Mouse (Mus musculus) brown adipose tissue, adult 24 weeks (tissue): ENCODE results near the gene H2-Q10. TPM values are rescaled to one million over a fixed set of nuclear protein-coding genes. Genes with fewer than 3 reads are reported as not detected.
"Not testable (repeated sequence)": the region's sequence is repeated elsewhere in the genome, so short reads cannot be mapped to it uniquely, and the experiment has no call there.

ENCODE experiments used
- H3K27ac ChIP-seq: fragments of 200-500 bp; replicated peaks from 2 replicates; pipeline ENCODE4 v1.5.1; 2012; ENCODE audit warnings: low read depth, mild to moderate bottlenecking, low read length
- H3K4me1 ChIP-seq: fragments of 200-500 bp; 2 replicates; pipeline ENCODE4 v1.6.1; 2012; ENCODE audit warnings: low read length, mixed read lengths; ENCODE audit not compliant: control insufficient read depth, insufficient read depth, insufficient read length
- H3K4me3 ChIP-seq: fragments of 200-500 bp; 2 replicates; pipeline ENCODE4 v1.5.1; 2012; ENCODE audit warnings: low read depth, mild to moderate bottlenecking, low read length, moderate library complexity; ENCODE audit not compliant: insufficient read depth
- polyA plus RNA-seq: library from polyadenylated mRNA; stranded (reverse); fragments of >200 nt; gene quantifications from 2 replicates; pipeline ENCODE4 v1.2.4, GENCODE M21; 2012; ENCODE audit not compliant: missing spikeins, insufficient read depth, insufficient read length

The H2-Q10 gene
- polyA plus RNA-seq = 164 and 201 TPM in 2 replicates

GRCm38 (mm10) chr17:35469842-35470751 is at the start of gene H2-Q10:
TSS of gene H2-Q10 (plus strand) at chr17:35470089.
- H3K4me1 ChIP-seq = no peaks in the 10 kb centered on the region
- no peak within 1 kb of the TSS for H3K27ac ChIP-seq
- peak within 1 kb of the TSS; percentile 51 for H3K4me3 ChIP-seq

DNA sequence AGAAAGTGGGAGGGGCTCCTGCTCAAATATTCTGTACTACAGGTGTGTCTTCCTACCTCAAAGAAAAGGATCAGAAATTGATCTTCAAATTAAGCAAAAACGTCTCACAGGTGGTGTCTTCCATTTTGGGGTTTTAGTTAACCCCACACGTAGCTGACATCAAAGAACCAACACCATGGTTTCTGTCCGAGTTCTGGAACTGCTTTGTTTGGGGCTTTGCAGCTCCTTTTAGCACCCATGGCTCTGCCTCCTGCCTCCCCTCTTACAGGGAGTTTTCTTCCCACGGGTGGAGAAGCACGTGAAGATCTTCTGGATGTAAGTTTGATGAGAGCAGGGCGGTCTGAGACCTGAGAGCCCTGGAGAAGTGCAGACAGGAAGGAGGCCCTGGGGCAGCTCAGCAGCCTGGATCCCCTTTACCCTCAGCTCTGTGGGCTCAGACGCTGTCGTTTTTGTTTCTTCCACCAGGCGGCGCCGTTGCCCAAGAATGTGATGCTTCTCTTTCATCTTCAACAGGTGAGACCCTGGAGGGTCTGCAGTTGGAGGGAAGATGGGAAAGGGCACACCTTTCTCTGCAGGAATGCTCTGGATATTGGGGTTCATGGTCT is 49.6 kb upstream of the H2-Q10 start:
- not testable (repeated sequence) for H3K4me3 ChIP-seq, H3K27ac ChIP-seq, H3K4me1 ChIP-seq

GRCm38 (mm10) chr17:35421331-35421730 is 48.6 kb upstream of the H2-Q10 start:
- not testable (repeated sequence) for H3K4me1 ChIP-seq, H3K4me3 ChIP-seq, H3K27ac ChIP-seq

- H3K27ac ChIP-seq, H3K4me1 ChIP-seq, H3K4me3 ChIP-seq: not testable (repeated sequence)
Measured at GRCm38 (mm10) chr17:35422360-35422759, 47.5 kb upstream of the H2-Q10 start.

DNA sequence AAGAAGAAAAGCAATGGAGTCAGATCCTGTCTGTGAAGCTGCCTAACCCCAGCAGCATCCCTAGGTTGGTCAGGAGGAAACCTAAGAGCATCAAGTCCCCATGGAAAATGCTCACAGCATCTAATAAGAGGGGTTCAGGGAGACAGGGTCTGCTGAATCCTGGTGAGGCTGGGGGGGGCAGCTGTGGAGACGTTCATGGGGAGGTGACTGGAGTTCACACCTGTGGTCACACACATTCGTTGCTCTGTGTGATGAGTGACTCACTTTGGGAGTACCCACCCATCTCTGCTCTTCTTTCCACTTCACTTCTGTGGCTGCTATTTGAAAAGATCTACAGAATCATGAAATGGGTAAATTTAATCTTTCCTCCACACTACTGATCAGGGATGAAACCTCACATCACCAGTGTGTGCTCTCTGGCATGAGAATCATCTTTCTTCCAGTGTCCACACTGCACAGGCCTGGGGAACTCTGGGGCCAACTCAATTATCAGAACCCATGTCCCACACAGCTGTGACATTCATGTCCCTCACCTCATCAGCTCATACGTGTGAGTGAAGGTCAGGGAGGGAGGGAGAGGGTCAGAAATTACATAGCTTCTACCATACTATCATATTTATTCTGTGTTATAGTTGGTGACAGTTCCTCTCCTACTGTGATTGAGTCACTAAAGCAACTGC is 46.6 kb upstream of the H2-Q10 start:
- H3K4me3 ChIP-seq, H3K4me1 ChIP-seq: not testable (repeated sequence)

DNA sequence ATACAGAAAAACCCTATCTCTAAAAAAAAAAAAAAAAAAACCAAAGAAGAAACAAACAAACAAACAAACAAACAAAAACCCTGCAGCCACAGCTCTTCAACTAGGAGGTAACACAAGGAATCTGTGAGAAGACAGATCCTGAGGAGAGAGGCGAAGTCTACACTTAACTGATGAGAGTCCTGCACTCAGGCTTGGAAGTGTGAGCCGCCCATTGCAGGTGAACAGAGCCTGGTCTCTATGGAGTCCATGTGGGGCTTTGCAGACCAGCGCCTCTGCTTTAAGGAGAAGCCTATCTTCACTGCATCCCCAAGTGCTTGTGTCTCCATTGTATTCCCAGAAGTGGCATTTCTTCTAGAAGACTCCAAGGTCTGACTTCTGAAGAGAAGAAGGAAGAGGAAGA is 45.8 kb upstream of the H2-Q10 start:
- peak overlapping the region; percentile 21; the same call in 1 of the 2 replicates for H3K4me3 ChIP-seq
- H3K27ac ChIP-seq, H3K4me1 ChIP-seq: not testable (repeated sequence)

More for the DNA sequence above, 46.6 kb upstream of the H2-Q10 start:
- not testable (repeated sequence) for H3K27ac ChIP-seq

- H3K27ac ChIP-seq, H3K4me1 ChIP-seq: not testable (repeated sequence)
- peak within 1 kb of the TSS; percentile 81 for H3K4me3 ChIP-seq
Measured at GRCm38 (mm10) chr17:35424624-35425416, 45.1 kb upstream of the H2-Q10 start, which contains the start of gene H2-Q6. TSS of gene H2-Q6 (plus strand) at chr17:35424850.

DNA sequence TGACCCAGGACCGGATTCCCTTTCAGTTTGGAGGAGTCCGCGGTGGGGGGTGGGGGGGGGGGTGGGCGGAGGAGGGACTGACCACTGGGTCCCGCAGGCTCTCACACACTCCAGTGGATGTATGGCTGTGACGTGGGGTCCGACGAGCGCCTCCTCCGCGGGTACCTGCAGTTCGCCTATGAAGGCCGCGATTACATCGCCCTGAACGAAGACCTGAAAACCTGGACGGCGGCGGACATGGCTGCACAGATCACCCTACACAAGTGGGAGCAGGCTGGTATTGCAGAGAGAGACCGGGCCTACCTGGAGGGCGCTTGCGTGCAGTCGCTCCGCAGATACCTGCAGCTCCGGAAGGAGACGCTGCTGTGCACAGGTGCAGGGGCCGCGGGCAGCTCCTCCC is 44.4 kb upstream of the H2-Q10 start:
- H3K27ac ChIP-seq = not testable (repeated sequence)
- peak overlapping the region; percentile 81 for H3K4me3 ChIP-seq

DNA sequence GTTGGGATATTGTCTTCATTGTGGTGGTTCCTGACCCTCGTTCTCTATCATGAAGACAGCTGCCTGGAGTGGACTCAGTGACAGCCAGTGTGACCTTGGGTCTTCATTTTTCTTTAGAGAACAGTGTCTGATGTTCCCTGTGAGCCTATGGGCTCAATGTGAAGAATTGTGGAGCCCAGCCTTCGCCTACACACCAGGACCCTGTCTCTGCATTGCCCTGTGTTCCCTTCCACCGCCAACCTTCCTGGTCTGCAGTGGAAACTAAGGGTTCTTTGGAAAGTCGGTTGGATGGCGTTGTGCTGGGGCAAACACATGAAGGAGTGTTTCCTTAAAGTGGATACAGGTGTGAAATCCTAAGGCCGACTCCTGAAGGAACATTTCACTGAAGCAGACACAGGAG is 41.0 kb upstream of the H2-Q10 start:
- not testable (repeated sequence) for H3K4me3 ChIP-seq, H3K4me1 ChIP-seq

More for the DNA sequence above, 44.4 kb upstream of the H2-Q10 start:
- not testable (repeated sequence) for H3K4me1 ChIP-seq

DNA sequence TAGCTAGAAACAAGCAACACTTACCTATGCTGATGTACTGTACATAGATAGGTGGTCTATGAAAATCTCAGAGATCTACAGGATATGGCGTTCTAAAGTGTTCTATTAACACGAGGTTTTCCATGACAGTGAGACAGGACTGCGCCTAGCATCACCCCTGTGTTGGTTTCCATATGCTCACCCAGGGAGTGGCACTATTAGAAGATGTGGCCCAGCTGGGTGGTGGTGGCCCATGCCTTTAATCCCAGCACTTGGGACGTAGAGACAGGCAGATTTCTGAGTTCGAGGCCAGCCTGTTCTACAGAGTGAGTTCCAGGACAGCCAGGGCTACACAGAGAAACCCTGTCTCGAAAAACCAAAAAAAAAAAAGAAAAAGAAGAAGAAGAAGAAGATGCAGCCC is 39.2 kb upstream of the H2-Q10 start:
- H3K4me1 ChIP-seq, H3K27ac ChIP-seq, H3K4me3 ChIP-seq: not testable (repeated sequence)

More for the DNA sequence above, 41.0 kb upstream of the H2-Q10 start:
- H3K27ac ChIP-seq = not testable (repeated sequence)

DNA sequence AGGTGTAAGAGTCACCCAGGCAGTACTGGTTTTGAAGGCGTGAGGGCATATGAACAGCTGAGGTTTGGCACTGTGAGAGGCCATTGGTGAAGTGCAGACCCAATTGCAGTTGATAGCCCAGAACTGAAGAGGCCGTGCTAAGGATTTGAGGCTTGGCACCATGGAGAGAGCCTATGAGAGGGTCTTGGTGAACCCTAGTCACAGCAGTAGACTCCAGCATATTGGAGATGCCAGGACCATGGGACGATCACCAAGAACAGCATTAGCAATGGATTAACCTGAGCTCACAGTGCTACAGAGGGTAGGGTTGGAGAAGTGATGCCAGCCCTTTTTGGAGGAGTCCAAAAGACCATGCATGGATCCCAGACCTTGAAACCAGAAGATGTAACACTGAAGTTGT is 37.7 kb upstream of the H2-Q10 start:
- not testable (repeated sequence) for H3K4me1 ChIP-seq, H3K27ac ChIP-seq, H3K4me3 ChIP-seq

GRCm38 (mm10) chr17:35434836-35435235 is 35.1 kb upstream of the H2-Q10 start:
- H3K4me1 ChIP-seq, H3K4me3 ChIP-seq, H3K27ac ChIP-seq: not testable (repeated sequence)

DNA sequence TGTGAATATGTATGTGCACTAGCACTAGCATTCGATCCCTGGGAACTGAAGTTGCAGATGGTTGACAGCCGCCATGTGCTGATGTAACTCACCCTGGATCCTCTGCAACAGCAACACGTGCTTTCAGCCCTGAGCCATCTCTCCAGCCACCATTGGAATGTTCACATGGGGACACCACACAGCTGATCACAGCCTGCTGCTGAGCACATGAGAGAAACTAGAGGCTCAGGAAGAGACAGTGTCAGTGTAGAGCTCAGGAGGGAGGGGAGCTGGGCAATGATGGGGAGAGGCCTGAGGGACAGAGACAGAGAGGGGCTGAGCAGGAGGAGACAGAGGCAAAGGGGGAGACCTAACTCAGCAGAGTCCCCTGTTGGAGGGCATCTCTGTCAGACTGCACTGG is 34.3 kb upstream of the H2-Q10 start:
- H3K4me3 ChIP-seq, H3K27ac ChIP-seq, H3K4me1 ChIP-seq: not testable (repeated sequence)

GRCm38 (mm10) chr17:35437386-35437936 is 32.4 kb upstream of the H2-Q10 start:
- H3K4me1 ChIP-seq, H3K27ac ChIP-seq, H3K4me3 ChIP-seq: not testable (repeated sequence)
